Mouse (Mus musculus) testis, postnatal 10 days (tissue): ENCODE measurements around the gene Fkbp5.
"Not testable (repeated sequence)": the region's sequence is repeated elsewhere in the genome, so short reads cannot be mapped to it uniquely, and the experiment has no call there.

Experiments used
- DNase-seq: peaks from one replicate; pipeline ENCODE4 v3.0.0; 2021; ENCODE audit warnings: low spot score

Fkbp5 gene

GRCm38 (mm10) chr17:28419636-28420035 lies 97.7 kb downstream of the Fkbp5 start:
- no peak for DNase-seq

GRCm38 (mm10) chr17:28418954-28419353 lies 98.4 kb downstream of the Fkbp5 start:
- DNase-seq: no peak

GRCm38 (mm10) chr17:28418481-28418880 lies 98.8 kb downstream of the Fkbp5 start:
- not testable (repeated sequence) for DNase-seq

- no peak for DNase-seq
Measured at GRCm38 (mm10) chr17:28417771-28418170, 99.6 kb downstream of the Fkbp5 start.

- no peak for DNase-seq
Measured at GRCm38 (mm10) chr17:28415271-28415670, 102.1 kb downstream of the Fkbp5 start.

GRCm38 (mm10) chr17:28411381-28411960 lies 105.9 kb downstream of the Fkbp5 start:
- no peak for DNase-seq

GRCm38 (mm10) chr17:28410731-28411130 lies 106.6 kb downstream of the Fkbp5 start:
- no peak for DNase-seq

GRCm38 (mm10) chr17:28408251-28408918 lies 108.9 kb downstream of the Fkbp5 start:
- no peak for DNase-seq

- peak; percentile 83 for DNase-seq
Measured at GRCm38 (mm10) chr17:28407418-28408250, 109.7 kb downstream of the Fkbp5 start.

- DNase-seq: no peak
Measured at GRCm38 (mm10) chr17:28406471-28406870, 110.9 kb downstream of the Fkbp5 start.

- DNase-seq: not testable (repeated sequence)
Measured at GRCm38 (mm10) chr17:28404745-28405144, 112.6 kb downstream of the Fkbp5 start.

GRCm38 (mm10) chr17:28404301-28404700 lies 113.0 kb downstream of the Fkbp5 start:
- DNase-seq: no peak

GRCm38 (mm10) chr17:28394994-28395393 lies 122.3 kb downstream of the Fkbp5 start:
- peak; percentile 45 for DNase-seq

- no peak for DNase-seq
Measured at GRCm38 (mm10) chr17:28394051-28394765, 123.1 kb downstream of the Fkbp5 start.

- DNase-seq: no peak
Measured at GRCm38 (mm10) chr17:28391568-28392432, 125.5 kb downstream of the Fkbp5 start.

- DNase-seq: no peak
Measured at GRCm38 (mm10) chr17:28388534-28388933, 128.8 kb downstream of the Fkbp5 start.

- peak; percentile 94 for DNase-seq
Measured at GRCm38 (mm10) chr17:28386150-28386905, 131.0 kb downstream of the Fkbp5 start.

- peak; percentile 57 for DNase-seq
Measured at GRCm38 (mm10) chr17:28384298-28384697, 133.0 kb downstream of the Fkbp5 start.

GRCm38 (mm10) chr17:28380255-28380654 lies 137.1 kb downstream of the Fkbp5 start:
- DNase-seq: no peak

GRCm38 (mm10) chr17:28375592-28376061 lies 141.7 kb downstream of the Fkbp5 start:
- DNase-seq: no peak
